Mouse (Mus musculus) adrenal gland, adult 18-20 months (tissue): ENCODE results near the gene Nudt16l1. TPM values are rescaled to one million over a fixed set of nuclear protein-coding genes. Genes with fewer than 3 reads are reported as not detected.

Experiments used
- DNase-seq, 2 experiments: peaks; one replicate each; pipeline ENCODE4 v3.0.0; 2021 to 2022; ENCODE audit warnings: low spot score in 2 of 2
- long read RNA-seq, 2 experiments: library from polyadenylated mRNA; stranded (forward); transcript quantifications; one replicate each; pipeline ENCODE4 v2.0.0; 2021
- total RNA-seq, 2 experiments: library from RNA; stranded (reverse); gene quantifications; 1 replicate in 1 of 2; 2 replicates in 1 of 2; pipeline ENCODE4 v1.2.3; 2021

The Nudt16l1 gene
- total RNA-seq: 10 to 100 TPM; 46.1 to 62.3 TPM
- long read RNA-seq, experiment 1, transcript Nudt16l1-205 (3 exons, 1,618 nt): major isoform, 28 of 29 reads
- long read RNA-seq, experiment 1, partial matches to known transcripts: 0 of 29 reads
- long read RNA-seq, experiment 1, other reads (novel, unspliced or antisense): 0 of 29 reads
- long read RNA-seq, experiment 2, transcript Nudt16l1-205 (3 exons, 1,618 nt): major isoform, 104 of 131 reads
- long read RNA-seq, experiment 2, transcript Nudt16l1-204 (2 exons, 660 nt): minor isoform, 6 of 131 reads
- long read RNA-seq, experiment 2, partial matches to known transcripts: 12 of 131 reads
- long read RNA-seq, experiment 2, other reads (novel, unspliced or antisense): 4 of 131 reads

GRCm38 (mm10) chr16:4938461-4938860 lies at the start of gene Nudt16l1:
Gene Nudt16l1, plus strand, starts transcription at chr16:4938761.
- no peak for DNase-seq

DNA sequence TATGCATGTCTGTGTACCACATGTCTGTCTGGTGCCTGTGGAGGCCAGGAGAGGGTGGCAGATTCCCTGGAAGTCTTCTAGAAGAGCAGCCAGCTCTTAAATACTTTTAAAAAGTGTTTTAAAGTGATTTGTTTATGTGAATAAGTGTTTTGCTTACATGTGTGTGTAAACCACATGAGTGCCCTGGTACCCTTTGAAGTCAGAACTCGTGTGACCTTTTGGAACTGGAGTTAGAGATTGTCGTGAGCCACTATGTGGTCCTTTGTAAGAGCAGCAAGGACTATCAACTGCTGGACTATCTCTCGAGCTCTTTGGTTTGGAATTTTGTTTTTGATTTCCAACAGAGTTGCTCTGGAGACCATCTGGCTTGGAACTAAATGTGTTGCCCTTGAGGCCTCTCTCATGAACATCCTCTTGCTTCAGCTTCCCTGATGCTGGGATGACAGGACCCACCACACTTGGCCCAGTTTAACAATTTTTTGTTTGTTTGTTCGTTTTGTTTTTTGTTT lies 48.3 kb upstream of the Nudt16l1 start:
- DNase-seq: no peak

DNA sequence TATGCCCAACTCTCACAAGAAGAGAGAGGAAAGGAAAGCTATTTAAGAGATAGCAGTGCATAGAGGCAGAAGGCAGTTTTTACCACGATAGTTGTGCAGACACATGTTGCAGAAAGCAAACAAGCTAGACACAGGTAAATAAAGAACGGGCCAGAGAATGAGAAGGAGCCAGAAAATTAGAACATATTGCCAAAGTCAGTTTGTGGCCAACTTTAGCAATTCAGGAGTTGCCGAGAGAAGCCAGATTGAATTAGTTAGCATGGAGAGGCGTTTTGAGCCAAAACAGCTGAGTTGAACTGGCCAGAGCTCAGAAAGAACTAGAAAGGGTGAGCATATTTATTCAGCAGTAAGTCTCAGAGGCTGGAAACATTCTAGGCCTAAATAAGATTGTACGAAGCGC lies 46.4 kb upstream of the Nudt16l1 start:
- no peak for DNase-seq

- no peak for DNase-seq
Measured at GRCm38 (mm10) chr16:4894201-4894908, 44.2 kb upstream of the Nudt16l1 start.

DNA sequence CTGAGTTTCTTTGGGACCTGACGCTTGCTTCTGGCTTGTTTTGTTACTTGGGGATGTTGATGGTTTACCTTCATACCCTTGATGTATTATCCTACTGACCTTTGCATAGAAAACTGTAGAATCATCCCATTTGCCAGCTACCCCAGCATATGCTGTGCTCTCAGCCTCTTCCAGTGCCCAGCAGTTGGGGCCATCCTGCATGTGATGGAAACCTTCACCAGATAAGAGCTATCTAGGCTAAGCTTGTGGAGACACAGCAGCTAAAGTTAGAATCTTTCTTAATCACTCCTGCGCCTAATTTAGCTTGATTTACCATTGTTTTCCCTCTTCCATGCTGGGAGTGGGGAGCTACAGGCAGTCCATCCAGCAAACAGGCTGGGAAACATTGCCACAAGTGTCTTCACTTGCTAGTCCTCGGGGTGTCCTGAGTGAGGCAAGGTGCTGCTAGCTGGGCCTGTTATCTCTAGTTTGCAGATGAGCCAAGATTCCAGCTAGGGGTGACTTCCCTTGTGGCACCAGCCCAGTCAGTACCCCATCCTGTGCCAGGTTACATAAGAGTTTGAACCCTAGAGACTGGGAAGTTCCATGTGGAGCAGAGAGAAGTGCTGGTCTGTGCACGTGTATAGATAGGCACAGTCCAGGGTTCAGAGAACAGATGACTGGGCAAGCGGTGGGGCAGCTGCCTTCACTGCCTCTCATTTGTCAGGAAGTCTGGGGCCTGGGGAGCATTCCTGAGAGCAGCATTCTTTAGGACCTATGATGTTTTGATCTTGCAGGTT lies 42.1 kb upstream of the Nudt16l1 start:
- DNase-seq: no peak

- no peak for DNase-seq
Measured at GRCm38 (mm10) chr16:4897146-4897730, 41.3 kb upstream of the Nudt16l1 start.

DNA sequence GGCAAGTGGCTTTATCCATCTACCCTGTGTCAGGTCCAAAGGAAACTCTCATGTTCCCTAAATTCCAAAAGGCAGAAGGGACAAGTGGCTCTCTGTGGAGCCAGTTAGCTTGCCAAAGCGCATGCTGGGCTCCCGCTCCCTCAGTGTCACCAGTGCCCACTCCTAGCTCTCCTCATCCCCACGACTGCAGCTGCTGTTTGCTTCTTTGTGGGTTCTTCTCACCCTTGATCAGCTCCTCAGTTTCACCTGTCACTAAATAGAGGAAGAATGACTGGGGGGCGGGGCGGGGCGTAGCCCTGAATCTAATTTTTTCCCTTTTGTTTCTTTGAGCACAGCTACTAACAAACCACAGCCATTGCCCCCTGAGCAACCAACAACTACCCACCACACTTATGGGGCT lies 39.7 kb upstream of the Nudt16l1 start:
- no peak for DNase-seq

GRCm38 (mm10) chr16:4899711-4900110 lies 38.9 kb upstream of the Nudt16l1 start:
- no peak for DNase-seq

GRCm38 (mm10) chr16:4901167-4901566 lies 37.4 kb upstream of the Nudt16l1 start:
- DNase-seq: no peak

DNA sequence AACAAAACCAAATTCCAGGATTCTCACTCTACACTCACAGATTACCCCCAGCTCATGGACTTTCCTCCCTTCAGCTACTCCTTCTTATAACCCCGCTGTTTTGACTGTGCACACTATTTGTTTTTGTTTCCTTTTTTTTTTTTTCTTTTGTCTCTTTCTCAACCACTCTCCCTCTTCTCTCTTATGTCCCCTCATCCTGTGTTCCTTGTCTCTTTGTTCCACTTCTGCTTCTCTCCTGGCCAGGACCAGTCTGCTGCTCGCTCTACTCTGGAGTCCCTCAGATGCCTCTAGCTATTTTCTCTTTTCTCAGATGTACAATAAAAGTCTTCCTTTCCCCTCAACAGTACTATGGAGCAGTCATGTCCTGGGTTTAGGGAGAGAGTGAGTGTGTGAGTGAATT lies 36.2 kb upstream of the Nudt16l1 start:
- DNase-seq: no peak

DNA sequence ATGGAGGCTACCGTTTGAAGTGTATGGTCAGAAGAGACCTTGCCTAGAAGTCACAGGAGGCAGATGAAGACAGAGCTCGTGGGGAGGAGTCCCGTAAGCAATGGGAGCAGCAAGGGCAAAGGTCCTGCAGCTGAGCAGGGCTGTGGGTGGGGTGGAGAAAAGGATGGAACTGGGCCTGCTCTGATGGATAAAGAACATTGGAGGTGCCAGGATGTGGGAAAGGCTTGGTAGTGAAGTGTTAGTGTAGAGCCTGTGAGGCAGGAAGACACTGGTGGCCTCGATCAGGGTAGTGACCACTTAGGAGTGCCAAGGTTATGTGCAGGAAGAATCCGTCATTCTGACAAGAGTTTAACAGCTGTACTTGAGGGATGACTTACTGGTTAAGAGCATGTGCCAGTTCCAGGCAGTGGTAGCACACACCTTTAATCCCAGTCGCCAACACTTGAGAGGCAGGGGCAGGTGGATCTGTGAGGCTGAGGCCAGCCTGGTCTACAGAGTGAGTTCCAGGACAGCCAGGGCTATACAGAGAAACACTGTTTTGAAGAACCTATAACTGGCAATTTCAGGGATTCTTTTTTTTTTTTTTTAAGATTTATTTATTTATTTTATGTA lies 35.0 kb upstream of the Nudt16l1 start:
- DNase-seq: no peak

DNA sequence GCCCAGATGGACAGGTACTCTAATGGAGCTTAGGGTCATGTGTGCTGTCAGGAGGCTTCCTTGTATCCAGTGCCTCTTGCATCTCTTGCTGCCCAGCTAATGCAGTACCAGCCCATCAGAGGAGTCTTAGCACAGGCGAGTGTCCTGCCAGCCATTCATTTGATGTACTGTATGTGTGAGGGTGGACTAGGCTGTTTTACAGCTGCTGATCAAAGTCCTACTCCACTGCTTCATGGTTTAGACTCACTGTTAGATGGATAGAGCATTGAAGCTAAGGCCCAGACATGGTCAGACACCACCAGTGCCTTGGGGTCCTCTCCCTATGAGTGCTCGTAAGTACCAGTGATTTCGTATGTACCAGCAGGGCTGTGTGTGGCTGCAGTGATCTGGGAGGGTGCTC lies 33.7 kb upstream of the Nudt16l1 start:
- DNase-seq: no peak

- no peak for DNase-seq
Measured at GRCm38 (mm10) chr16:4905591-4905990, 33.0 kb upstream of the Nudt16l1 start.

DNA sequence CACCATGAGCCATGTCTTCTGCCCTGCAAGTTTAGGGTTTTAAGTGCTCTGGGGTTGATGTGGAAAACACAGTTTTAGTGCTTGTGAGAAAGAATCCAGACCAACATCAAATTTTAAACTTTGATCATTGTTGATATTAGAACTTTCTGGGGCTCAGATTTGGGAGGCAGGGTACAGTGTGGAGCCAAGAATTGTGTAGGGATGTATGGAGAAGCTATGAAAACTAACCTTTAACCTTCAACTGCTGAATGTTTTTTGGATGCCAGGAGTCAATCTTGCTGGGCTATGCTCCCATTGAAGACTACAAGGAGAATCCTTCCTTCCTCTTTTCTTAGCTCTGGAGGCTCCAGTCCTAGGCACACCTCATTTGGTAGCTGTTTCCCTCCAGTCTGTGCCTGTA lies 32.0 kb upstream of the Nudt16l1 start:
- DNase-seq: no peak

DNA sequence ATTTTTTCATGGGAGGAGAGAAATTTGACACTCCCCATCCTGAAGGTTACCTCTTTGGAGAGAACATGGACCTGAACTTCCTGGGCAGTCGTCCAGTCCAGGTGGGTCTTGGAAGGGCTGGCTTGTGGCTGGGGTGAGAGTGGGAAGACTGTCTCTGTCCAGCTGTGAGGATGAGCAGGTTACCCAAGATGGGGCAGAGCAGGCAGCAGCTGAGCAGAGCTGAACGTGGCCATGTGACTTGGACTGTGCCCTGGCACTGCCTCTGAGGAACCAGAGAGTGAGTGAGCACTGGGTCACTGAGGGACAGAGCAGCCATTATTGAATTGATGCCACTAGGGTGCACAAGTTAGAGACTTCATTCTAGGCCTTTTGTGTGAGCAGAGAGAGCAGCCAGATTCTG lies 31.2 kb upstream of the Nudt16l1 start:
- no peak for DNase-seq

DNA sequence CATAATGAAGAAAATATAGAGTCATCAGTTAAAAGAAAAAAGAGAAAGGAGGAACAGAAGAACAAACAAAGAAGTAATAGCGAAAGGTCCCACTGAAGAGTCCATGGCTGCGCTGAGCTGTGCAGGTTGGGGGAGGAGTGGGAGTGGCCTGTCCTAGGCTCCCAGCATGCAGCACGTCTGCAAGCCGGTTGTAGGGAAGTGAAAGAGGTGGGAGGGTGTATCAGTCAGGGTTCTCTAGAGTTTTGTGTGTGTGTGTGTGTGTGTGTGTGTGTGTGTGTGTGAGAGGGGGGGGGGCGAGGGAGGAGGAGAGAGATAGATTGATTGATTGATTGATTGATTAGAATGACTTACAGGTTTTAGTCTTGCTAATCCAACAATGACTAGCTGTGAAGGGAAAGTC lies 30.6 kb upstream of the Nudt16l1 start:
- no peak for DNase-seq

GRCm38 (mm10) chr16:4909745-4910144 lies 28.8 kb upstream of the Nudt16l1 start:
- DNase-seq: no peak

- no peak for DNase-seq
Measured at GRCm38 (mm10) chr16:4910758-4911157, 27.8 kb upstream of the Nudt16l1 start.

GRCm38 (mm10) chr16:4912074-4912648 lies 26.4 kb upstream of the Nudt16l1 start:
- no peak for DNase-seq
